Mouse (Mus musculus): ENCODE data around the gene Slc35e3.
"Not testable (repeated sequence)": the region's sequence is repeated elsewhere in the genome, so short reads cannot be mapped to it uniquely, and the experiment has no call there.

Gene Slc35e3

DNA sequence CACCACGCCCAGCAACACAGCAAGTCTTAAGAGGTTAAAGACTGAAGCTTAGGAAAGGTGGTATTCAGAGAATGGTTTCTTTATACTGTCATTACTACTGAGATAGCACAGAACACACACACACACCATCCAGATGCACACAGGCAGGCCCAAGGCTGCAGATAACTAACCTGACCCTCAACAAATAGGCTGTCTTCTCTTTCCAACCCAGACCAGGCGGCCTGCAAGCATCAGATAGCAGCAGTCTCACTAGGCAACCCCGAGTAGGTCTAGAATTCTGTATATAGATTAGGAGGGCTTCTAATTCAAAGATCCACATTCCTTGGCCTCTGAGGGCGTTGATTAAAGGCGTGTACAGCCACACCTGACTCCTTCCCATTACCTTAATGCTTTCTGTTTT is 14.0 kb downstream of the Slc35e3 start:
- no peak for DNase-seq

DNA sequence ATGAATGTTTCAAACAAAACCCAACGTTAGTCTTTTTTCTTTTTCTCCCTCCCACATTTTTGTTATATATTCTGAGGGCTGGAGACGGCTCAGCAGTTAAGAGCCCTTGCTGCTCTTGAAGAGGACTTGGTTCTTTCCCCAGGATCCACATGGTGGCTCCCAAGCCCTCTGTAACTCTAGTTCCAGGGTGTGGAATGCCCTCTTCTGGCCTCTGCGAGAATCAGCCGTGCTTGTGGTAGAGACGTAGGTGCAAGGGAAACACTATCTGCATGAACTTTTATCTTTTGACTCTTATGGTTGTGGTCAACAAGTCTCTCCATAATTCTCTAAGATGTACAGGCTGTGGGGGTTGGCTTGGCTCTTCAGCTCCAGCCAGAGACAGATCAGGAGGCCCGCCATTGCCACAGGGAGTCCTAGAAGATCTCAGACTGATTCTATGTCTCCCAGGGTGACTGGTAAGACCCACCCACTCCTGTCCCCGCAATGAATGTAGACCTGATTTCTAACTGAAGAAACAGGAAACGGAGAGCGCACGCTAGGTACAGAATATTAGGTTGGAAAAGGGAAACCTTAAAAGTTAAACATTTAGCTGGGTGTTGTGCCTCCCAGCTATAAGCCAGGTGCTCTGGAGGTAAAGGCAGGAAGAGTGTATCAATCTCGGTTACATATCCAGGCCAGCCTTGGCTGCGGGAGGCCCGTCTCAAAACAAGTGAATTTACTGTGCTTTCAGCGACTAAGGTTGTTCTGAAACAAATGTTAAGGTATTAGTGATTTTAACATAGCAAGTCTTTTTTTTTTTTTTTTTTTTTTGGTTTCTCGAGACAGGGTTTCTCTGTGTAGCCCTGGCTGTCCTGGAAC is 14.7 kb downstream of the Slc35e3 start:
- DNase-seq: no peak

DNA sequence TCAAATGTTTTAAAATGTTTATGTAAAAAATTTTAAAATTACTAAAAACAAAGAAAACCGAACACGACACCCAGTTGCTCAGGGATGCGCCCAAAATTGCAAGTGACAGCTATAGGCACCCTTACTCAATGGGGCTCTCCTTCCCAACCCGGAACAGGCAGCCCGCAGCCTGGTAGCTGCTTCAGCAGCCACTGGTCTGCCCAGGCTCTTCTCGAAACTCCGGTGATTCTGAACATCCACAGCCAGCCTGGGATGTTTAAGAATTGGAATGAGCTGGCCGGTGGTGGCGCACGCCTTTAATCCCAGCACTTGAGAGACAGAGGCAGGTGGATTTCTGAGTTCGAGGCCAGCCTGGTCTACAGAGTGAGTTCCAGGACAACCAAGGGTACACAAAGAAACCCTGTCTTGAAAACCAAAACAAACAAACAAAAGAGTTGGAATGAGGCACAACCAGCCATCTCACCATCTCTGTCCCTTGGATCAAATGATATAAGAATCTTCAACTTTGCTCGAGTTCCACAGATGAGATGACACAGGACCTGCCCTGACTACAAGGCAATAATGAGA is 15.4 kb downstream of the Slc35e3 start:
- DNase-seq: no peak

DNA sequence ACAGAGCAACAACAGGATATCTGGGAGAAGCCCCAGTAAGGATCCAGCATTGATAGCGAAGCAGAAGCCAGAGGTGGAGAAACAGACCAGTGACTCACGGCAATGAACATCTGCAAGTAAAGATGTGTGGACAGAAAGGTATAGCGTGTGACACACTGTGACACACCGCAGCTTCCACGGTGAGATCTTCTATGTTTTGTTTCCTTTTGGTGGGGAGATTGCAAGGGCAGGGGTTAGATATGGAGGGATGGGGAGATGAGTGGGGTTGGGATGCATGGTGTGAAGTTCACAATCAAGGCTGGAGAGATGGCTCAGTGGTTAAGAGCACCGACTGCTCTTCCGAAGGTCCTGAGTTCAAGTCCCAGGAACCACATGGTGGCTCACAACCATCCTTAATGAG is 16.0 kb downstream of the Slc35e3 start:
- no peak for DNase-seq

DNA sequence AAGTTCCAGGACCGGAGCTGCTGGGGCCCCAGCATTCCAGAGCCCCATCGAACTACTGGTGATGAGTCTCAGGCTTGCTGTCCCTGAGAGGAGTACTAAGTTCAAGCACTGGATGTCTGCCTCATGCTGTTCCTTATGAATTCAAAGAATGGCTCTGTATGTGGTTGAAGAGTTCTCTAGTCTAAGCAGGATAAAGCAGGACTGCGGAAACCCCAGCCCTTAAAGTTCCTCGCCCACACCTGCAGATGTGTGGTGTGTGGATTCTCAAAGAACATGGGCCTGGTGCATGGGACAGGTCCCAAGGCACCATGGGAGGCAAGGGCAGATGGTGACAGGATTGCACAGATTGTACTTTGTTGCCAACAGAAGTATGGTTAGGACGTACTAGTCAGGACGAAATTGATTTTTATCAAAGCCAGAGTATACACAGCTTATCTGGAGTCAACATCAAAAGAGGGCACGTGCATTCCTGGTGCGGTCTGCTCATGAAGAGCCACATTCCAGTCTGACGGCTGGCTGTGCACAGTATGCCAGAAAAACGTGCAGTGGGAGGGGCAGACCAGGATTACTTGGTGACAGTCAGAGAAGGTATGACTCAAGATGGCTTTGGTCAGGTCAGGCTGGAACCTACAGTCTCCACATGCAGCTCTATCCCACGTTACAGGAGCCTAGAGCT is 16.9 kb downstream of the Slc35e3 start:
- no peak for DNase-seq

DNA sequence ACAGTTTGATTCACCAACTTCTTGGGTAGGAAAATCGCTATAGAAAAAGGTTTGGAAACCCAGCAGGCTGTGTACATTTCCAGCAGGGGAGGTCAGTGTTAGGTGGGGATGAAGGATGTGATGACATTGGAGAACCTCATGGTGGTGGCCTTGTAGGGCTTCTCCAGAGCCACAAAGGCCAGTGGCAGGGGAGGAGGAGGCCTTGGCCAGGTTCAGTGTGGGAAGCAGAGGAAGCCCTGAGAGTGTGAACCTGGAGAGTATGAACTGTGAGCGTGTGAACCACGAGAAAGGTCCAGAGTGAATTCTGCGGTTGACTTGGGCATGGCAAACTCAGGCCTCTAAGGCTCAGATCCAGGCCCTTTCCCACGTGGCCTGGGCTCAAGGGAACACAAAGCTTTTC is 17.6 kb downstream of the Slc35e3 start:
- no peak for DNase-seq

DNA sequence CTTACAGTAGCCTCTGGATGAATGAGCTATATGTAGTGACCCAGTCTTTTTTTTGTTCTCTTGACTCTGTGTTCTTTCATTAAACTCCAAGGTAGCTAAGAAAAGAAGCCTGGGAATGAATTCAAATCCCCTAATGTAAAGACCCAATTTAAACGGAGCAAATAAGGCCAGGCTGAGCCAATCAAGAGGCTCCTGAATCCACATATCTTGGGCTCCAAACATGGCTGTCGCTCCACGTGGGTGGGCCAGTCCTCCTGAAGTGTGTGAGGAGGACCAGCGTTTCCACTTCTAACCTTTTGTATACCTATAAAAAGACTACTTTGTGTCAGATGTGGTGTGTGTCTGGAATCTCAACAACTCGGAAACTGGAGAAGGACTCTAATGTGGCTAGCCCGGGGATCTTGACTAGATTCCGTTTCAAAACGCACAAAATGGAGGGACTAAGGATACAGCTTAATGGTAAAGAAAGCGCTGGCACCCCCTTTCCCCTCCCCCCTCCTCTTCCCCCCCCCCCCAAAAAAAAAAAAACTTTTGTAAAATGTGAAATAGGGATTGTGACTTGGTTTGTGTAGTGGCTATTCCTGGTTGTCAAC is 18.6 kb downstream of the Slc35e3 start:
- no peak for DNase-seq

DNA sequence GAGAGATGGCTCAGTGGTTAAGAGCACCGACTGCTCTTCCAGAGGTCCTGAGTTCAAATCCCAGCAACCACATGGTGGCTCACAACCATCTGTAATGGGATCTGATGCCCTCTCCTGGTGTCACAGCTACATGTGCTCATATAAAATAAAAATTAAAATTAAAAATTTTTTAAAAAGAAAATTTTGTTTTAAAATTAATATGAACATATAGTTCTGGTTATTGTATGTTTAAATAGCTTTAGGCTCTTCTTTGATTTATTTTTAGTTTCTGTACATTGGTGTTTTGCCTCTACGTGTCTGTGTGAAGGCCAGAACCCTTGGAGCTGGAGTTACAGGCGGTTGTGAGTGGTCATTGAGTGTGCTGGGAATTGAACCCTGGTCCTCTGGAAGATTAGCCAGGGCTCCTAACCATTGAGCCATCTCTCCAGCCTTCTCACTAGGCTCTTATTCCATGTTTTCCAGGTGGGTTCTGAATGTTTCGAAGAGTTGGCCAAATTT is 19.2 kb downstream of the Slc35e3 start:
- DNase-seq: no peak

DNA sequence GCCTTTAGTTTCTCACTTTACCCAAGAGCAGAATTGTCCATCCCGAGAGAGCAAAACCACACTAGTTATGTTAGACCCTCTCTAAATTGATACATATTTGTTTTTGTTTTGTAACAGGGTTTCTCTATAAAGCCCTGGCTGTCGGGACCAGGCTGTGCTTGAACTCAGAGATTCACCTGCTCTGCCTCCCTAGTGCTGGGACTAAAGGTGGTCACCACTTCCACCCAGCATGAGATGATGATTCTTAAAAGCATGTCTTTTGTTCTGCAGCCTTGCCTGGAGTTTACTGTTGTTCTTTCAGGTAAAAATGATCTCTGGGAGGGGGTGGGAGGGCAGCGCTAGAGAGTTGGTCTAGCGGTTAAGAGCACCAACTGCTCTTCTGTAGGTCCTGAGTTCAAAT is 19.8 kb downstream of the Slc35e3 start:
- DNase-seq: no peak

DNA sequence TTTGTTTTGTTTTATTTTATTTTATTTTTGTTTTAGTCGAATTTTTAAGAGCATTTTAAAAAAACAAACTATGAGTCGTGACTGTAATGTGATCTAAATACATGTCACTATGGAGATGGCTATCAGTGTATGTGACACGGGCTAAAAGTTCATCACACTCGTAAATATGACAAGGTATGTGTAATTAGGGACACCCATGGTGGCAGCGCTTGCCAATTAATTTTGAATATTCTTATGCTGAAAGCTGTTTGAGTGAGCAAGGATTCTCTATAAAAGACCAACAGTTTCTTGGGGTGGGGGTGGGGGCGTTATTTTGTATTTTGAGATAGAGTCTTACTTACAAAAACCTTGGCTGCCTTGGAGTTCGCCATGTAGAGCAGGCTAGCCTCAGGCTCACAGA is 20.5 kb downstream of the Slc35e3 start:
- DNase-seq: no peak

DNA sequence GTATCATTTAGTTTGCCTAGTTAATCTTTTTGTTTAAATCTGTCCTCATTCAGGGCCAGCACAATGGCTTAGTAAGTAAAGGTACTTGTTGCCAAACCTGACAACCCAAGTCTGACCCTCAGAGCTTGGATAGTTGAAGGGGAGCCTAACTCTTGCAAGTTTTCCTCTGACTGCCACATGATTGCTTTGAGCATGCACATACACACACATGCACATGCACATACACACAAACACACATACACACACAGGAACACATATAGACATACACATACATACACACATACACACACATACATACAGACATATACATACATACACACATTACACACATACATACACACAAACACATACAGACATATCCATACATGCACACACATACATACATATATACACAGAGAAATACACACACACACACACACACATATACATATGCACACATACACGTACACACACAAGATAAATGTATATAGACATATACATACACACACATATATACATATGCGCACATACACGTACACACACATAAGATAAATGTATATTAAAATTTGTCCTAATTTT is 21.3 kb downstream of the Slc35e3 start:
- no peak for DNase-seq

DNA sequence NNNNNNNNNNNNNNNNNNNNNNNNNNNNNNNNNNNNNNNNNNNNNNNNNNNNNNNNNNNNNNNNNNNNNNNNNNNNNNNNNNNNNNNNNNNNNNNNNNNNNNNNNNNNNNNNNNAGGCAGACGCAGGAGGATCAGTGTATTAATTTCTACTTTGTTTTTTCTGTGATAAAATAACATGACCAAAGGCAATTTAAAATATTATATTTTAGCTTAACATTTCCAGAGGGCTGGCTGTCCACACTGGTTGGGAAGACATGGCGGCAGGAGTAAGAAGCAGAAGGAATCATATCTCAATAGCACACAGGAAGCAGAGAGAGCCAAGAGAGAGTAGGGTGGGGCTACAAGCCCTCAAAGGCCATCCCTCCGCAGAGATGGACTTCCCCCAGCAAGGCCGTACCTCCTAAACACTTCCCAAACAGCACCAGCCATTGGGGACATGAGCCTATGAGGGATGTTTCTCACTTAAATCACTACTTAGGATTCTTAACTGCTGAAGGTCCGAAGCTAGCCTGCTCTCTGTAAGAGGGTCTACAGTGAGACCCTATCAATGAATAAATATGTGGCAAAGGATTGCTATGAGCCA is 21.9 kb downstream of the Slc35e3 start:
- no peak for DNase-seq

DNA sequence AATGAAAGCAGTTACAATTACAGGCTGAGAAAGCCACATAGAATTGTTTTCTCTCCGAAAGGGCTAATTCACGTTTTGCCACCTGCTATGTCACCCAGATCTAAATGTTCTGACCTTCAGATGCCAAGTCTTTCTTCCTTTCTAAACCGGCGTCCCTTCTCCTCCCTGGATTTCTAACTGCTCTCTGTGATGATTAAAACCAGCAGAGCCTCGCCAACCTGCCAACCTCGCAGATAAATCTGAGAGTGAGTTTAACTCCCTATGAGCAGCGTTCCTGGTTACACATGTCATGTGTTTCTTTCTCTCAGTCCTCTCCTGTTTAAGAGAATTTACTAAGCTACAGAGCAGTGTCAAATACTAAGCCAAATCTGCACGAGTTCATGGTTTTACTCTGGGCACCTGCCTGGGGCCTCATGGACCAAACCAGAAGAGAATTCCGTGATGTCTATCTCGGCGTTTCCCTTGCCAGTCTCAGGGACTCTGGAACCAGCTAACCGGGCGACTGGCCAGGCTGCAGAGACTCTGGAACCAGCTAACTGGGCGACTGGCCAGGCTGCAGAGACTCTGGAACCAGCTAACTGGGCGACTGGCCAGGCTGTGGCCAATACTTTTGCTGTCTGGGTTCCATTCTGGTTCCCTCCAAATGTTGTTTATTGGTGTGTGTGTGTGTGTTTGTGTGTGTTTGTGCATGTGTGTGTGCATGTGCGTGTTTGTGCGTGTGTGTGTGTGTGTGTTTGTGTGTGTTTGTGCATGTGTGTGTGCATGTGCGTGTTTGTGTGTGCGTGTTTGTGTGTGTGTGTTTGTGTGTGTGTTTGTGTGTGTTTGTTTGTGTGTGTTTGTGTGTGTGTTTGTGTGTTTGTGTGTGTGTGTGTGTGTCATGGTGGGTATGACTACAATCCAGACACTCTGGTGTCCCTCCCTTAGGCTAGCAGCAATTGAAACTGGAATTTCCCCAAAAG is 27.7 kb downstream of the Slc35e3 start:
- no peak for DNase-seq

DNA sequence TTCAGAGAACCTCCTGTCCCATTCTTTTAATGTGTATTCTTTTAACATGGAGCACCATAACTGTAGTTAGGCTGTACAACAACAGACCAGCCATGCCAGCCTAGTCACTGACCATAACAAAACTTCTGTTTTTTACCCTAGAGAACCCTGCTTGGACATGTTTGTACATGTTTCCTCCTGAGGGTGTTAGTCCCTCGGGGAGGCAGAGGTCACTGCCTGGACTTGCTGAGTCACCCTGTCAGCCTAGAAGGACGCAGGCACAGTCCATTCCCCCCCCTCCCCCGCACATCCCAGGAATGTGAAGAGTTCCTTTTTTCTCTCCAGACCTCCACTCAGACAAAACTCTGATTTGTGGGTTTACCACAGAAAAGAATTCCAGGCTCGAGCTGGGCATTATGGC is 28.6 kb downstream of the Slc35e3 start:
- no peak for DNase-seq

DNA sequence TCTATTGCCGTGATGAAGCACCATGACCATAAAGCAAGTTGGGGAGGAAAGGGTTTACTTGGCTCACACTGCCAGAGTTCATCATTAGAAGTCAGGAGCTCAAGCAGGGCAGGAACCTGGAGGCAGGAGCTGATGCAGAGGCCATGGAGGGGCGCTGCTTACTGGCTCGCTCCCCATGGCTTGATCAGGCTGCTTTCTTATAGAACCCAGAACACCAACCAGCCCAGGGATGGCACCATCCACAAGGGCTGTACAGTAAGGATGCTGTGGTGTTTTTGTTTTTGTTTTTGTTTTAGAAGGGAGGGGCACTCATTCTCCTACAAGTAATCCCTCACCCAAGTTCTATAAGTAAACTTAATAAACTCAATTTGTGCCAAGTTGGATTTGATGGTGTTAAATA is 29.5 kb downstream of the Slc35e3 start:
- DNase-seq: no peak

DNA sequence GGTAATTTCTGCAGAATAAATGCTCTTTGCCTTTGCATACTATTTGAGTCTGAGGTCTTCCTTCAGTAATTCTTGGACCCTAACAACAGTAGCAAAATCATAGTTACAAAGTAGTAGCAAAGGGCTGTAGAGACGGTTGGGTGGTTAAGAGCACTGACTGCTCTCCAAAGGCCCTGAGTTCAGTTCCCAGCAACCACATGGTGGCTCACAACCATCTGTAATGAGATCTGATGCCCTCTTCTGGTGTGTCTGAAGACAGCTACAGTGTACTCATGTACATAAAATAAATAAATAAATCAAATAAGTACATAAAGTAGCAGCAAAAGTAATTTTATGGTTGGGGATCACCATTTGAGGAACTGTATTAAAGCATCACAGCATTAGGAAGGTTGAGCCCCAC is 30.5 kb downstream of the Slc35e3 start:
- DNase-seq: not testable (repeated sequence)

DNA sequence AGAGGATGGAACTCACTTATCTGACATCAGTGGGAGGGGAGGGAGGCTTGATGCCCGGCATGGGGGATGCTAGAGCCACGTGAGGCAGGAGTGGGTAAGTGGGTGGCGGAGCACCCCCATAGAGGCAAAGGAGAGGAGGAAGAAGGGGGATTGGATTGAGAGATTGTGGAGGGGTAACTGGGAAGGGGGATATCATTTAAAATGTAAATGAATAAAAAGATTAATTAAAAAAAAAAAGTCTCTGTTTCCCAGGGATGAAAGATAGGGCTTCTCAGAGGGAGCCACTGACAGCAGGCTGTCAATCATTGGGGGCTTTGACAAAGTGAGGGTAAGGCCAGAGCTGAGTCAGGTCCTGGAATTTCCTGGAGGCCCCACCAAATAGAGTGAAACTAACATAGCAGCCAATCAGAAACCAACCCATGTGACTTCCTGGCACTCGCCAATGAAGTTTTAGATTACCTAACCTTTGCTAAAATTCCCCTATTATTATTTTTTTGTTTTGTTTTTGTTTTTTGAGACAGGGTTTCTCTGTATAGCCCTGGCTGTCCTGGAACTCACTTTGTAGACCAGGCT is 31.2 kb downstream of the Slc35e3 start:
- DNase-seq: no peak

DNA sequence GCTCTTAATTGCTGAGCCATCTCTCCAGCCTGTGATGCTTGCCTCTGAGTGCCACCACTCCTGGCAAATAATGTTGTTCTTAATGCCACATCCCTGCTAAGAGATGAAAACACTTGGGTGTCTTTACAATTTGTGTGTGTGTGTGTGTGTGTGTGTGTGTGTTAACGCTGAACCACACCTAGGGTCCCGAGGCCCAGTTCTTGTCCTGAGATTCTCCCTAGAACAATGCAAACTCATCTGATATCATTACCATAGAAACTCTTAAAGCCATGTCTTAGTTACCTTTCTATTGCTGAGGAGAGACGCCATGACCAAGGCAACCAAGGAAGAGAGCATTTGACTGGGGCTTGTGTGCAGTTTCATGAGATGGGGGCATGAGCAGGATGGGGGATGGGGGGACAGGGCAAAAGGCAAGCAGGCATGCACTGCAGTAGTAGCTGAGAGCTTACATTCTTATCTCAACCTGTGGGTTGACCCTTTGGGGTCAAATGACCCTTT is 32.1 kb downstream of the Slc35e3 start:
- DNase-seq: no peak

DNA sequence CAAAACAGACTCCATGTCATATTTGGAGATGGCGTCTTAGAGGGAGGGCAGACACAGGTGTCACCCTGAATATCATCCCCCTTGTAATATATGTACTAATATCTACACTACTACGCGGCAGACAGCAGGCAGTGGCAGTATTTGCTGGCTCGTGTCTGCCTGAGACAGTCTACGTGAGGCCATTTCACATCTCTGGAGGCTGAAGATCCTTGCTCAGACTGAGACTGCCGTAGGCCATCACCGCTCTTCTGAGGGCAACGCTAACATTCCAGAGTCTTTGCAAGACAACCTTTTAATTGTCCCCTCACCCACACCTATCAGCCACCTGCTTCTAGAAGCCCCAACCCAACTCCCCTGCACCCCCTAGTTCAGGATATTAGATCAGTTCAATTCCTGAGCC is 32.7 kb downstream of the Slc35e3 start:
- no peak for DNase-seq

DNA sequence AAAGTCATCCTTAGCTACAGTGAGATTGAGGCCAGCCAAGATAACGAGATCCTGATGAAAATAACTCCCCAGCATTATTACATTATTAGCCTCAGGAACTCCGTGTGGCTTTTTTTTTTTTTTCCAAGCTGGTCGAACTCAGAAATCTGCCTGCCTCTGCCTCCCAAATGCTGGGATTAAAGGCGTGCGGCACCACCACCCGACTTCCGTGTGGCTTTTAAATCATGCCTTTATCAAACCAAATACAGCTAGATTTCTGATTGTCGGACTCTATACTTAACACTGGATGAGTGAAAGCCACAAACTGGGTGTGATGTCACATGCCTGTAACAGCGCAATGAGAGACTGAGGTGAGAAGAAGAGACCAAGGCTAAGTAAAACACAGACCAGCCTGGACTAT is 33.3 kb downstream of the Slc35e3 start:
- DNase-seq: no peak

DNA sequence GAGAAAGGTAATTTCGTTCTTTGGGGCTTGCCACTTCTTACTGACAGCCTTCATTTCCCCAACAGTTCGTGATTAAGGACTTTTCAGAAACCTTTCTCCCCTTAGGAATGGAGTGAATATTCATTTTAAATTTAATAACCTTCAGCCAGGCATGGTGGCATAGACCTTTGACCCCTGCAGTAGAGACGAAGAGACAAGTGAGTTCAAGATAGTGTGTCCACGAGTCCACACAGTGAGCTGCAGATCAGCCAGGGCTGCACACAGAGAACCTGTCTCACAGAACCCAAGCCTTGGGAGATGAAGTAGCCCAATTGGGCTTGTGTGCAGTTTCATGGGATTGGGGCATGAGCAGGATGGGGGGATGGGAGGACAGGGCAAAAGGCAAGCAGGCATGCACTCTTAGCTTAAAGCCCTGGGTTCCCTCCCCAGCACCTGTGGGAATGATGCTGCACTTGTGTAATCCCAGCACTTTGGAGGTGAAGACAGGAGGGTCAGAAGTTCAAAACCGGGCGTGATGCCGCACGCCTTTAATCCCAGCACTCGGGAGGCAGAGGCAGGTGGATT is 33.9 kb downstream of the Slc35e3 start:
- no peak for DNase-seq

All from cerebellum, adult 8-10 months (tissue).